Mouse (Mus musculus): ENCODE data around the gene Slc24a3.

GRCm38 (mm10) chr2:145640255-145640984, 472.9 kb downstream of the Slc24a3 start:
- no peak for TF ChIP-seq CTCF (IDR thresholded peaks at IDR 0.05; ENCODE audit: insufficient read depth, low read depth, low read length)
- no peak for TF ChIP-seq POLR2A (IDR thresholded peaks at IDR 0.05; ENCODE audit: insufficient read depth, low read depth, low read length)
